Mouse (Mus musculus): Measurements from ENCODE around the gene Actr3b.
"Not testable (repeated sequence)": the region's sequence is repeated elsewhere in the genome, so short reads cannot be mapped to it uniquely, and the experiment has no call there.

Gene Actr3b

DNA sequence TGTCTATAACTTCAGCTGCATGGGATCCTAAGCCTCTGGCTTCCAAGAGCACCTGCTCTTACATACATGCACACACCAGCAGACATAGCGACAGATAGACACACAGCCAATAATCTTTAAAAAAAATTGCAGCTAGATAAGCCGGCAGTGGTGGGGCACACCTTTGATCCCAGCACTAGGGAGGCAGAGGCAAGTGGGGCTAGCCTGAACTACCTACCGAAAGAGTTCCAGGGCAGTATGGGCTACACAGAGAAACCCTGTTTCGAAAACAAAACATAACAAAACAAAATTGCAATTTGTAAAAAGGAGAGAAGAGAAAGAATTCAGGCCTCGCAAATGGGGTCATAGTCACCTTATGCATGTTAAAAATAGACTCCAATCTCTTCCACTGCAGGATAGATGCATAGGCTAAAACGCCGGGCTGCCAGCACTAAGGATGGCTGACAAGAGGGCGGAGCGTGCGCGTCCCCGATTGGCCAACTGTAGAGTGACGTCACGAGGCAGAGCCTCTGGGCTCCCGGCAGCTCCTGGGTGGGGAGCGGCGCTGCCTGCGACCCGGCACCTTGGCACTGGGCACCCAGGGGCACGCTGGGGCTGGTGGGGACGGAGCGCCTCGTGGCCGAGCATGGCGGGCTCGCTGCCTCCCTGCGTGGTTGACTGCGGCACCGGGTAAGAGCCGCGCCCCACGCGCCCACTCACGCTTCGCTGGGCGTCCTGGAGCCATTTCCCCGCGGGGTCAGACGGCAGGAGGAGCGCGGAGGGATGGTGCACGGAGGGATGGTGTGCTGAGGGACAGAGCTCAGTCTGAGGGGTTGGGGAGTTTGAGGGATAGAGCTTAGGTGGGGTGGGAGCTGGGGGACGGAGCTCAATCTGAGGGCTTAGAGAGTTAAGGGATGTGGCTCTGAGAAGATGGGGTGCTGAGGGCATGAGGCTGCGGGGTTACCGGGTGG is at the start of gene Actr3b:
Actr3b (plus strand) TSS at position 538 of the 950 bp plus-strand sequence.
- DNase-seq: peak; percentile 91

DNA sequence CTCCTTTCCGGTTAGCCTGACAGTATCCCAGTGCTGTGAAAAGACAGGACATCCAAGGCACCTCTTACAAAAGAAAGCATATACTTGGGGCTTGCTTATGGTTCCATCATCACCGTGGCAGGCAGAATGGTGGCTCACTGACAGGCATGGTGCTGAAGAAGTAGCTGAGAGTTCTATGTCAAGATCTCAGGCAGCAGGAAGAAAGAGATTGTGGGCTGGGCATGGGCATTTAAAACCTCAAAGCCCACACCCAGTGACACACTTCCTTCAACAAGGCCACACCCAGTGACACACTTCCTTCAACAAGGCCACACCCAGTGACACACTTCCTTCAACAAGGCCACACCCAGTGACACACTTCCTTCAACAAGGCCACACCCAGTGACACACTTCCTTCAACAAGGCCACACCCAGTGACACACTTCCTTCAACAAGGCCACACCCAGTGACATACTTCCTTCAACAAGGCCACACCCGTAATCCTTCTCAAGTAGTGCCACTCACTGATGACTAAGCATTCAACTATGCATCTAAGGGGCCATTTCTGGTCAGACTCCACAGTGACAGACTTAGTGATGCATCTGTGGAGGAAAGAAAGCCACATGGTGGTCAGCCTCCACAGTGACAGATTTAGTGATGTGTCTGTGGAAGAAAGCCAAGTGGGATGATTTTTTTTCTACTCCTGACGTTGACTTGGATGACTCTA is 46.6 kb upstream of the Actr3b start:
- DNase-seq: not testable (repeated sequence)

DNA sequence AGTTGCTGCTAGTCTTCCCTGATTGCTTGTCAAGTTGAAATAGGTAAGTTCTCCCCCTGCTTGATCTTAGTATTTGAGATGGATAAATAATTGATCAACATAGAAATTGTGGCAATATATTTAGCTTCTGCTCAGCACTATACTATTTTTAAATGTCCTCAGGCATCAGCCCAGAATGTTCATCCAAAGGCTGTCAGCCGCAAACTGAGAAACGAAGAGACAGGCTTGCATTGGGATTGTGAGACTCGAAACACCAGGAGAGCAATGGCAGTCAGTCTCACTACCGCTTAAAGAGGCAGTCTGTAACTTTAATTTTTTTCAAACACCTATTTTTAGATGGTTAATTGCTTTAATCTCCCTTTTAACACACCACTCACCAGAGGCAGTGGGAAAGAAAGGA is 40.4 kb upstream of the Actr3b start:
- DNase-seq: no peak

DNA sequence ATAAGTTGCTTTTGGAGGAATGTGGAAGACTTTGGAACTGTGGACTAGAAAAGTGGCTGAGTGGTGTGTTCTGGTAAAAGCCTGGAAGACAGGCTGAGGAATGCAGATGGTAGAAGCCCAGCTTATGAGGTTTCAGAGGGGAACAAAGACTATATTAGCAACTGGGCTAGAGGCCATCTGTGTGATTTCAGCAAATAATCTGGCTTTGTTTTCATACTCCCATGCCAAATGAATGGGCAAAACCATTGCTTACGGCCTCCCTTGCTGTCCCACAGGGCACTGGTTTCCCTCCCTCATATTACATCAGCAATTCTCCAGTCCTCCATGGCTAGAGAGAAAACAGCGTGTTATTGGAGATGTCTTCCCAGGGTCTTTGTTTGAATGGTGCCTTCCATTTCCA is 36.8 kb upstream of the Actr3b start:
- DNase-seq: no peak

DNA sequence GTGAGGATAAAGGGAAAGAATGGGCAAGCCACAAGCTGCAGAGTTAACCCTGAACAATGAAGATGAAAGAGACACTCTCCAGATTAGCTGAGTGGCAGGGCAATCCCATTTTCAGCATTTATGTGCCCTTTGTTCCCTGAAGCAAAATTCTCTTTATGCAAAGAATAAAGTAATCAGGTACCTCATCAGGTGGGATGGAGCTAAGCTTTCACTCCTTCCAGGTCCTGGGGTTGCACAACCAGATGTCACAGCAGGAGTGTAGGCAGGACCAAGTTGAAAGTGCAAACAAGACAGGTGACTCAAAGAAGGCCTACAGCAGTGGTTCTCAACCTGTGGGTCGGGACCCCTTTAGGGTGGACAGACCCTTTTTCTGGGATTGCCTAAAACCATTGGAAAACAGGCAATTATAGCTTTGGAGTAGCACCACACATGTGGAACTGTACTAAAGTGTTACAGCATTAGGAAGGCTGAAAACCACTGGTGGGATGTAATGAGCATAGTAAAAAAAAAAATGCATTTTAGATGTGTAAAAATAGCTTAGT is 35.6 kb upstream of the Actr3b start:
- no peak for DNase-seq

DNA sequence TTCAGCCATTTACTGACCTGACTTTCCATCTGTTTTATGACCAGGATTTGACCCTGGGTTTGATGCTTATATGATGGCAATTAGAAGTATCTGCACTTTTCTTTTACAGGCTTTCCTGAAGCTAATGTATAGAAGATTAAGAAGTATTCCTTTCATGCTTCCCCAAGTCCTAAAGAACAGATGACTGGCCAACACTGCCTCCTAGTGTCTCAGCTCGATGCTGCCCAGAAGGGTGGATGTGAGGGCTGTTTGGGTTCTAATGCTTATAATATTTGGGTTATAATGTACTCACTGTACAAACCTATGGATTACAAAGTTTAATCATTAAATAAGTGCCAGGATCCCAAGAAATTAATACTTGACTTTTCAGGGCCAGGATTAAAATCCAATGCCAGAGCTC is 25.5 kb upstream of the Actr3b start:
- peak; percentile 30 for DNase-seq

DNA sequence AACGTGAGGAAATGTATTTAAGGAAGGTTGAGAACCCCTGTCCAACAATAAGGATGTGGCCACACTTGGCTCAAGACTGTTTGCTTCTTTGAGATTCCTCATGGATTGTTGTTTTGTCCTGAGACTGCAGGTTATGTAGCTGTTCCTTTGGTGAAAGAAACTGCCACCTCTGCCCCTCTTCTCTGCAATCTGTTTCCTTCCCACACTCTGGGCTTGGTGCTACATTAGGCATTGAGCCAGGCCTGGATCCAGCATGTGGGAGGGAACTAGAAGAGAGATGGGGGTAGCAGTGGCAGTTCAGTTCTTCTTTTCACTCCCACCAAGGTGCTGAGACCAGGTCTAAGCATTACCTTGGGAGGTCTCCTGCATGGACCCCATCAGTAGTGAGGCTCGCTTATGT is 23.9 kb upstream of the Actr3b start:
- peak; percentile 54 for DNase-seq

DNA sequence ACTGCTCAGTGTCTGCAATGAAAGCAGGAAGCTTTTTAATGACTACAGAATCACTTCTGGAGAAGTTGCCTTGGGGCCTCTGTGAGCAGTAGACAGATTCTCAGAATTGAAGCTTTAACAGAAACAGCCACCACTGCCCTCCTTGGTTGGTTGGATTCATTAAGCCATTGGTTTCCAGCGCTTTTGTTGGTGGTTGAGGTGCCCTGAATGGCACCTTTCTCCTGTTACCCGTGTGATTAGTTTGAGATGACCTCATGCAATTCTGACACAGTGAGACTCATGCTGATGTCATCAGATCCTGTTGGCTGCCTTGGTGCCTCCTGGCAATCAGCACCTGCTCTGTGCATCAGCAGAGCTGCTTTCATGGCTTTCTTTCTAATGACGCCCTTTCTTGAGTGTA is 21.3 kb upstream of the Actr3b start:
- no peak for DNase-seq

DNA sequence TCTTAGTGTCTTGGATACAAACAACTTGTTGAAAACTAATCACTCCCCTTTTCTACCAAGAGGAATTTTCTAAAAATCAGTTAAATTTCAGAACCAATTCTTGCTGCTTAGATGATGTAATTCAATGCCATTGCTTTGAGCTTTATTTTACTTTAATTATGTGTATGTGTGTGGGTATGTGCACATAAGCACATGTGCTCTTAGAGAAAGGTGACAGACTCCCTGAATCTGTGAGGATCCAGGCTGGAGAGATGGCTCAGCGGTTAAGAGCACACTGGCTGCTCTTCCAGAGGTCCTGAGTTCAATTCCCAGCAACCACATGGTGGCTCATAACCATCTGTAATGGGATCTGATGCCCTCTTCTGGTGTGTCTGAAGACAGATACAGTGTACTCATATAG is 20.9 kb upstream of the Actr3b start:
- DNase-seq: not testable (repeated sequence)

DNA sequence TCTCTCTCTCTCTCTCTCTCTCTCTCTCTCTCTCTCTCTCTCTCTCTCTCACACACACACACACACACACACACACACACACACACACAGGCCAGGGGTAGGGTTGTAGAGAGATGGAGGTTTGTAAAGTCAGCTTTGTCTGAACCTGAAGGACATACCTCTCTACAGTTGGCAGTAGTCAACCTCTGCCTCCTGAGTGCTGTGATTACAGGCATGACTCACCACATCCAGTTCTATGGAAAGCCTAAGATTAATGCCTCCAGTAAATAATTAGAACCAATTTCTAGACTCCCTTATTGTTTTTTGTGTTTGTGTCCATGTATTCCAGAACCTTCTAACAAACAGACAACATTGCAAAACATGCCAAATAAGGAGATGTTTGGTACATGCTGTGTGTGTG is 11.9 kb upstream of the Actr3b start:
- no peak for DNase-seq

DNA sequence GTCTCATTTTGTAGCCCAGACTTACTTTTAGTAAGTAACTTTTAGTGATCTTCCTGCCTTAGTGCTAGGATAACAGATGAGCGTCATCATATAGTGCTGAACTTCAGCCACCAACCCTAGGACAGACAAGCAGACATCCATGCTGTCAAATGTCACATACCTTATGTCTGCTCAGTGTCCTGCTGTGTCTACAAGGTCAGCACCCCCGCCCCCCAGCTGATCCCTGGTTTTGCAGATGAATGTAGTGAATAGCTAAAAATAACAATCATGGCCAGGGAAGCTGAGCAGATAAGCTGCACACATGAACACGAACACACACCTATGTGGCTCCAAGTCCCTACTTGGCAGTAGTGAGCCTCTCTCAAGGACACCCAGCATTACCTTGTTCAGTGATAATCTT is 11.2 kb upstream of the Actr3b start:
- no peak for DNase-seq

DNA sequence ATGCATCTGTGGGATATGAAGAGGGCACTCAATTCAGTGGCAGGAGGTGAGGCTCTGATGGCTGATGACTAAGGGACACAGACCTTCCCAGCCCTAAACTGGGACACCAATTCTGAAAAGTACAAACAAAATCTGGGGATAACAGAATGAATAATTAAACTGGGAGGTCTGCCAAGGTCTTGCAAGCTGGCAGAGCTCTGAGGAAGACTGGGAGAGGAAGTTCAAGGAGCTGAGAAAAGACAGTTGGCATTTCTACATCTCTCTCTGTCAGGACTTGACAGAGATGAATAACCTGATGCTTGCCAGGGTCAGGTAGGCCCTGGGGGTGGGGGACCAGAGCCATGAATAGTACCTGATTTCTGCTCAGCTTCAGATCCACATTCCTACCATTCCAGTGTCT is 8.2 kb upstream of the Actr3b start:
- no peak for DNase-seq

DNA sequence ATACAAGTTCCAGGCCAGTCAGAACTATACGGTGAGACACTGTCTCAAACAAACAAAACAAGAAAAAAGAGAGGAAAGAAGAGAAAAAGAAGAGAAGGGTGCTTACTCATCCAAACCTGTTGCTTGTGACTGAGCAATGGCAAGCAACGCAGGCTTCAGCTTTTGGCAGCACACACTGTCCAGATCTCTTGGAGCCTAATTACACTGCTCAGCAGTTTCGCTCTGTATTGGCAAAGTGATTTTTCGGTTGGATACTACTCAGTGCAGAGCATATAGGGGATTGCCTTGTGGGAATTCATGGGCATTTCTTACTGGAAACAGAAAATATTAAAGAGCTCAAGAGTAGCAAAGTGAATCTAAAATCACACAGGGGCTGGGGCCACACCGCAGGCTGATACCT is 6.9 kb upstream of the Actr3b start:
- no peak for DNase-seq

DNA sequence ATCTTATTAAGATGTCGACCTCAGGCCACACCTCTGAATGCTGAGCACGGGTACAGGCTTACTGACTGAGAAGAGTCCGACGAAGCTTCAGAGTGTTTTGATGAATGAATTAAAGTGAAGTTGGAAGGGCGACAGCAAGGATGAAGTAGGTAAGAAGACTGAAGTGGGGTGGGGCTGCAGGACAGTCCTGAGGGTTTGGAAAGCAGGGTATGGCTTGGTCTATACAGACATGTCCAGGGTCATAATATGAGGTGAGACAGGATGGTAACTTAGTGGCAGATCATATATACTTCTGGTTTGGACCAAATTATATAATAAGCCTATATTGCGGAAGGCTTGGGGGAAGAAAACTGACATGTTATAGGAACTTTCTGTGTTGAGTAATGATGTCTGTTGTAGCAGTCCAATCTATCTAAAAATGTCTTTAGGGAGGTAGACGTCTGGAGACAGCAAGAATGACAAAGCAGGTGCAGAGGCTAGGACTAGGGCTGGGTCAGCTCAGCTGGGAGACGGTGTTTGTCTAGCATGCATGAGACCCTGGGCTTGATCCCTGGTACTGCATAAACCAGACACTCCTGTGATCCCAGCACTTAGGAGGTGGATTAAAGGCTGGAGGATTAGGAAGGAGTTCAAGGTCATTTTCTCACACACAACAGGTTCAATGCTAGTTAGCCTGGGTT is 6.1 kb upstream of the Actr3b start:
- DNase-seq: no peak

DNA sequence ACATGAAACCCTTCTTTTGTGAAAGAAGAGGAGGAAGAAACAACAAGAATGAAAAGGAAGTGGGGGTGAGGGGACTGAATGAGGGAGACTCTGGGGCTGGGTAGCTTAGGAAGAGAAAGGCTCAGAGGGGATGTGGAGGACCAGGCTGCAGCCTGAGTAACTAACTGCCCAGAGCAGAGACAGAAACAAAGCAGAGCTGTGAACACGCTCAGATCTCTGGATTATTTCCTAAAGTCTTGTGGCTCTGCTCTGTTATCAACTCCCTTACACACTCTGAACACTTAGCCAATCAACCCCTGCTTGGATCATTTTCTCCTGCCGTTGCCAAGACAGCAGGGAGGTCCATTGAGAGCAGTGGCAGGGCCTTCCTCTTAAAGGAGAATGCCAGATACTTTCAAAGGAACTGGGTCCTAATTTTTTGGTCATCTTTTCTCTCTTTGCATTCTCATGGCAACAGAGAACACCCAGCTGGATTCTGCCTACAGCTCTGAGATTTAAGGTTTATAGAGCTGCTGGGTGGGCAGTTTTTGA is 5.5 kb upstream of the Actr3b start:
- DNase-seq: peak; percentile 23

DNA sequence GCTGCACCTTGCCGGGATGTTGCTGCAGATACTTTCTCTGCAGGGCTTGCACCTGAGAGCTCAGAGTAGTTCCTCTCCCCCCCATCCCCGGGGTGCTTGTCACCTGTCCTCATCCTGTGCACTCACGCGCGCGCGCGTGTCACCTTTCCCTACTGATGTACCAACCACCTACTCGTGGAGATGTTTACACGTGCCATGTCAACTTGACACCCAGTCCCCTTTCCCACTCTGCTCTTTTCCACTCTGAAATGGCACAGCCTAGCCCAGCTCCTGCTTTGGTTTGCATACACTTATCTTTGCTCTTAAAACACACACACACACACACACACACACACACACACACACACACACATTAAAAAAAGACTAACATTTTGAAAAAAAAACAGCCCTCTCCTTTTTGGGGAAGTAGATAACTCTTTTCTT is 624 bp downstream of the Actr3b start:
- DNase-seq: peak; percentile 38

DNA sequence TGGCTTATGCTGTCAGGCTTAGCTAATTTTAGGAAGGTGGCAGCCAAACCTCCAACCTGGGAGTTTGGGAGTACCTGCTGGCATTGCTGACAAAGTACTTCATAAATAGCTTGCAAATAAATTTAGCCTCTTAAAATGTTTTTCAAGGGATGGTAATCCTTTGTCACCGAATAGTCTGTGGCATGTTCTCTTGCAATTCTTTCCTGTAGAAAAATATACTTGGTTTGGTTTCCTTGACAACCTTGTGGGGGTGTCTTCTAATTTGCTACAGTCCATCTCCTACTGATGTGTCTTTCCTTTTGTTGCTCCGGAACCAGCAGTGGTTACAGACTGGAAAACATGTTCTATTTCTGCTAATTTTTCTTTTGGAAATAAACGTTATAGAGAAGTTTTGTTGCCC is 1.1 kb downstream of the Actr3b start:
- no peak for DNase-seq

DNA sequence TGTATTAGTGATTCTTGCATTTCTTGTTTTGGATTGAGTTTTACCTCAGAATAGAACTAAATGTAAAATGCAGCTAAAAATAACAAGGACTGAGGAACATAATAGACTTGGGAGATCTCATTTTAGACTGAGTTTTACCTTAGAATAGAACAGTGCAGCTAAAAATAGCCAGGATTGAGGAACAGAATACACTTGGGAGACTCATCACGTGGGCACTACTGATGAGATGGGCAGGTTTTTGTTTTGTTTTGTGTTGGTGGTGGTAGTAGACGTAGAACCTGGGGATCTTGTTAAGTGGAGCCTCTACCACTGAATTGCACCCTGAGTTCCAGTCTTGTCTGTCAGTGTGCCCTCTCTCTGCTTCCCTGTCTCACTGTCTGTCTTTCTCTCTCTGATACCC is 2.1 kb downstream of the Actr3b start:
- DNase-seq: no peak

DNA sequence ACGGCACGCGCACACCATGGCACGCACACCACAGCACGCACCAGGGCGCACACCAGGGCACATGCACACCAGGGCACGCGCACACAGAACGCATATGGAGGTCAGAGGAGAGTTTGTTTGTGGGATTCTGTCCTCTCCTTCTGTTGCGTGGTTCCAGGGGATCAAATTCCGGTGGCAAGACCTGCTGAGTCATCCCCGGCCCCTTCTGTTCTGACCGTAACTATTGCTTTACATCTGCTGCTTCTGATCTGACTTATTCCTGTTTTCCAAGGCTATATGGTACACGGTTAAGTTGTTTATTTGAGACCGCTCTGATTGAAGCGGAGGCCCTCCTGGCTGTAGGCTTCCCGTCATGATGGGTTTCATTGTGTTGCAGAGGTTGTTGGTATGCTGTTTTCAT is 9.2 kb downstream of the Actr3b start:
- no peak for DNase-seq

DNA sequence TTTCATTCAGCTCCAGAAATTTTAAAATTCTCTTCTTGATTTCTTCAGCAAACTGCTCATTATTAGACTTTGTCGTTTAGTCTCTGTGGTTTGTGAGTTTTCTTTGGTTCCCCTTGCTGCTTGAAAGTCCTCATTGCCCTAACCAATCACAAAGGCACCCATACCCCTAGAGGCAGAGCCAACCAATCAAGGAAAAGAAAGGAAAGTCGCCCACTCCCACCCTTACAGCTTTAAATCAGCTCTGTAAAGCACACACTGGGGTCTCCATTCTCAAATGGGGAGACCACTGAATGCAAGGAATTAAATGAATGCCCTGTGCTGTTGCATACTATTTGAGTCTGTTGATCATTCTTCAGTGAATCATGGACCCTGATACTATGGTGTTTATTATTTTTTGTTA is 9.6 kb downstream of the Actr3b start:
- no peak for DNase-seq

DNA sequence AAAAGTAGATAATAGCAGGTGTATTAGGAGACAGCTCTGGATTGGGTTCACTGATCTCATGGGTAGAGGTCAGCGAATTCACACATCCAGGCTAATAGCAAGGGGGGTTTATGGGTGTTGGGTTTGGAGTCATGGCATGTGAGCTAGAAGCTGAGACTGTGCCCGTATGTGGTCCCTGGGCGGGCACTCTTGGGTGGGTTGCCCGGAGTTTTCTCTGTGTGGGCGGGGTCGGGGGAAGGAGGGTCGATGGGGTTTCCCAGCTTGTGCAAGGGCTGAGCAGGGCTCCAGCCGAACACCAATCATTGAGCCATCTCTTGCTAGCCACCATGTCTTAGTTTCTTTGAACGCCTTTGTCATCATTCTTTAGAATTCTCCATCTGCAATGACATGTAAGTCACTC is 12.7 kb downstream of the Actr3b start:
- no peak for DNase-seq

DNA sequence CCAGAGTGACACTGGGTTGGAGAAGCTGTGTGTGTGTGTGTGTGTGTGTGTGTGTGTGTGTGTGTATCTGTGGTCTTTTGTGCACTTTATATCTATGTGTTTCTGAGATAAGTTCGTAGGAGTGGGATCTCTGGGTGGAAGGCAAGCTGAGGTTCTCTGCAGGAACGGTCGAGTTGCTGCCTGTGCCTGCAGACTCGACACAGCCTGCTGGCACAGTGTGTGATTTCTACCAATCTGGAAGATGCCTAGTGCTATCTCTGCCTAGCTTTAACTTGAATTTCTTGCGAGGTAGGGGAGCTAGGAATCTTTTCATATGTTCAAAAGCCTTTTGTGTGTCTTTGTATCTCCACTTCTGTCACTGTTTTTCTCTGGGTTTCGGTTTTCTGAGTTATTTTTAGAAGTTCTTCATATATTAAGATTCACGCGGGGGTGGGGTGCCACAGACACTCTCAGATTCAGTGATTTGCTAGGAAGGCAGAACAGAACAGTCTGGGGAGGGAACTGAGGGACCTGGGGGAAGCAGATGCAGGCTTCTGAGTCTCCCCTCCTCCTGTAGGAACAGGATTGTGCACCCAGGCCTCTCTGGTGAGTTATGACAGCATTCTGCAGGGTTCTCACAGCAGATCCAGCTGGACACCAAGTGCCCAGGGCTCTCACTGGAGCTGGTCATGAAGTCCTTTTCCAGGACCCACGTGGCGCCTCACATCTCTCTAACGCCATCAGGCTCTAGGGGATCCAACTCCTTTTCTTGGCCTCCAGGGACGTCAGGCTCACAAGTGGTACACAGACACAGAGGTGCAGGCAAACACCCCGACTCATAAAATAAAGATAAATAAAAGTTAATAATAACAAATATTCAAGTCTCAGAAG is 14.4 kb downstream of the Actr3b start:
- DNase-seq: peak; percentile 68

Data from right cerebral cortex, postnatal 25 days (tissue).